Mouse (Mus musculus) testis, adult 2 months (tissue): Measurements from ENCODE around the gene Sdf2.

Experiments used
- CTCF ChIP-seq: fragments of 200-500 bp; IDR thresholded peaks from 2 replicates; pipeline ENCODE4 v1.5.1; 2012; ENCODE audit warnings: low read depth, mild to moderate bottlenecking, inconsistent platforms, low read length, moderate library complexity; ENCODE audit not compliant: control insufficient read depth, insufficient read depth, insufficient replicate concordance
- POLR2A ChIP-seq: fragments of 200-500 bp; IDR thresholded peaks from 2 replicates; pipeline ENCODE4 v1.6.1; 2012; ENCODE audit warnings: low read depth, mild to moderate bottlenecking, inconsistent platforms, low read length, moderate library complexity; ENCODE audit not compliant: control insufficient read depth

GRCm38 (mm10) chr11:78209886-78210285 lies 35.7 kb upstream of the Sdf2 start:
- TF ChIP-seq CTCF: no peak
- TF ChIP-seq POLR2A: no peak
